Mouse (Mus musculus): Measurements from ENCODE around the gene Tmem222. TPM values are rescaled to one million over a fixed set of nuclear protein-coding genes. Genes with fewer than 3 reads are reported as not detected.

Tmem222 gene
- polyA plus RNA-seq (2016; fragmentation: Nextera tagmentation; extraction: Ambion mirVana), result 85.8 and 91.6 TPM in 2 replicates

DNA sequence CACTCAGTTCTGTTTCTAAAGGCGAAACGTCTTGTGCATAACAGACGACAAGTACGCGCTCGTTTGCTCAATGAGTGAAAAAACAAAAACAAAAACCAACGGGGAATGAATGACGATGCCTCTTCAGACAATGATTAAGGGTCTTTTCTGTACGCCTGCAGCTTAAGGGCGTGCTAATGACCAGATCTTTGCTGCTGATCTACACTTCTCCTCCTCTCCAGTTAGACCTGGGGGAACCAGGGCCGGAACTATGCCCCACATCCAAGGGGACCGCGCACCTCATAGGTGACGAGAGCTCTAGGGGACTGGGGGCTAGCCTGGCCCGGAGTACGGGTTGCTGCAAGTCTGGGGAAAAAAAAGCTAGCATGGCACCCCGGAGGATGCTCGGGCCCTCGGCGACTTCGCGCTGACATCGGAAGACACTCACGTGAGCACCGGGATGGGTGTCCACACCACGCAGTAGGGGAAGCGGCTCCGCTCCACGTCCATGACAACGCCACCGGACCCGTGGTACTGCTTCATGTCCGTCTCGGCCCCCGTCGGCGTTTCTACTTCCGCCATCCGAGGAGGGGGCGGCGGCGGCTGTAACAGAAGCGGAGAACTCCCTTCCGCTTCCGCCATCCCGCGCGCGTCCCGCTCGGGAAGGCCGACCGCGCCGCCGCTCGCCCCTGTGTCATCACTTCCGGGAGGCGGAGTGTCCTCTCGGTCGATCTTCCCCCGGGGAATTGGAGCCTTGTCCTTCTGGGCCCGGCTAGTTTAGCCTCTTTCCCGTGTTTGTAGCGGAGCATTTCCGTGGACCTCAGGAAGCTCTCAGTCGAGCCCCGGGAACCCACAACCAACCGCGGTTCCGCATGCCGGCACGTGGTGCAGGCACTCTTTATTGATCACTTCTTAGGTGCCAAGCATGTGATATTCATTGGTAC, at the start of gene Tmem222:
TSS of gene Tmem222 (minus strand) at position 689 of the 923 bp plus-strand sequence.
- Histone ChIP-seq H3K9me3 (no peaks in the 10 kb centered on the region), H3K4me1 (peaks cover 42% of the 10 kb centered on the region), H3K36me3 (replicated peaks) (peaks cover 29% of the 10 kb centered on the region), H3K27me3 (ENCODE audit: poor library complexity, severe bottlenecking) (no peaks in the 10 kb centered on the region), H3K27ac (peak within 1 kb of the TSS; percentile 91), H3K4me3 (peak within 1 kb of the TSS; percentile 85)
- WGBS, result under 1% methylated on average over 73 of the region's 73 CpGs
- DNase-seq (ENCODE audit: extremely low spot score, low spot score), result peak; percentile 95

GRCm38 (mm10) chr4:133319667-133320066, 42.1 kb upstream of the Tmem222 start:
- no peaks in the 10 kb centered on the region for H3K9me3 ChIP-seq
- no peak overlapping the region for H3K4me3 ChIP-seq
- no peak for DNase-seq (ENCODE audit: extremely low spot score, low spot score)
- peaks cover 19% of the 10 kb centered on the region for H3K36me3 ChIP-seq (replicated peaks)
- no peaks in the 10 kb centered on the region for H3K4me1 ChIP-seq
- WGBS, result 92% methylated on average over 3 of the region's 3 CpGs
- H3K27ac ChIP-seq, result no peak overlapping the region
- H3K27me3 ChIP-seq (ENCODE audit: poor library complexity, severe bottlenecking), result no peaks in the 10 kb centered on the region

DNA sequence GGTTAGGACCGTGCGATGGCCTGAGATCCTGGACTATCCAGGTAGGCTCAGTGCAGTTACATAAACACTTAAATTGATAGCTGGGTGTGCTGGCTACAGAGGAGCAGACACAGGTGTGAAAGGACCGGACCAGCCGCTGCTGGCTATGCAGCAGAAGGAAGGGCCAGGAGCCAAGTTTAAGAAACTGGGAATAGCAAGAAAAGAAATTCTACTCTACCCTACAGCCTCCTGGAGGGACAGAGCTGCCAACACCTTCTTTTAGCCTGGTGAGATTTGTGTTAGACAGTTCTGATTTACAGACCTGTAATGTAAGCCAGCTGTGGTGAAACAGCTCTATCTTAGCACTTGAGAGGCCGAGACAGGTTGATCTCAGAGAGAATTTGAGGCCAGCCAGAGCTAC, 38.4 kb upstream of the Tmem222 start:
- no peak for DNase-seq (ENCODE audit: extremely low spot score, low spot score)
- no peak overlapping the region for H3K27ac ChIP-seq
- WGBS, result 92% methylated on average over 5 of the region's 5 CpGs
- H3K36me3 ChIP-seq (replicated peaks), result peaks cover 10% of the 10 kb centered on the region
- no peaks in the 10 kb centered on the region for H3K9me3 ChIP-seq
- H3K4me1 ChIP-seq, result no peaks in the 10 kb centered on the region
- no peaks in the 10 kb centered on the region for H3K27me3 ChIP-seq (ENCODE audit: poor library complexity, severe bottlenecking)
- H3K4me3 ChIP-seq, result no peak overlapping the region

GRCm38 (mm10) chr4:133314896-133315295, 37.3 kb upstream of the Tmem222 start:
- no peak for DNase-seq (ENCODE audit: extremely low spot score, low spot score)

DNA sequence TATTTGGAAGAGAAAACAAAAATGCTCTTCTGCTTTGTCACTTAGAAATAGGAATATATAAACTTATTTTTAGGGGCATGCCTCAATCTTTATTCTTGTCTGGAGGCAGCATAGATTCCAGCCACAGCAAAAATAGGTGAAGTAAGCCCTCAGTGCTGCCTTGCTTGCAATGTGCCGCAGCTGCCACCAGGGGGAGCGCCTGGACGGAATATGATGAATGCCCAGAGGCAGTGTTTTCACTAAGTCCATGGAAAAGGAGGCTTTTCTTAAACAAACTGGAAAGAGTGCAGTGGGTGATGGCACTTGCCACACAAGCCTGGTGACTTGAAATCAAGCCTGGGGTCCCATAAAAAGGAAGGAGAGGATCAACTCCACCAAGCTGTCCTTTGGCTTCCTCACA, 32.4 kb upstream of the Tmem222 start:
- Histone ChIP-seq H3K9me3 (no peaks in the 10 kb centered on the region), H3K4me1 (no peaks in the 10 kb centered on the region), H3K27me3 (ENCODE audit: poor library complexity, severe bottlenecking) (no peaks in the 10 kb centered on the region), H3K4me3 (no peak overlapping the region), H3K27ac (no peak overlapping the region), H3K36me3 (replicated peaks) (peaks cover 23% of the 10 kb centered on the region)
- WGBS, result under 1% methylated on average over 3 of the region's 3 CpGs
- peak; percentile 84 for DNase-seq (ENCODE audit: extremely low spot score, low spot score)

More at GRCm38 (mm10) chr4:133314896-133315295, 37.3 kb upstream of the Tmem222 start:
- WGBS, result 89% methylated on average over 8 of the region's 8 CpGs
- H3K4me3 ChIP-seq, result no peak overlapping the region
- H3K4me1 ChIP-seq, result no peaks in the 10 kb centered on the region
- peaks cover 10% of the 10 kb centered on the region for H3K36me3 ChIP-seq (replicated peaks)
- H3K27me3 ChIP-seq (ENCODE audit: poor library complexity, severe bottlenecking), result no peaks in the 10 kb centered on the region
- H3K9me3 ChIP-seq, result no peaks in the 10 kb centered on the region
- no peak overlapping the region for H3K27ac ChIP-seq

- H3K36me3 ChIP-seq (replicated peaks), result peaks cover 33% of the 10 kb centered on the region
These were observed 29.7 kb upstream of the Tmem222 start for GRCm38 (mm10) chr4:133307331-133307730.

DNA sequence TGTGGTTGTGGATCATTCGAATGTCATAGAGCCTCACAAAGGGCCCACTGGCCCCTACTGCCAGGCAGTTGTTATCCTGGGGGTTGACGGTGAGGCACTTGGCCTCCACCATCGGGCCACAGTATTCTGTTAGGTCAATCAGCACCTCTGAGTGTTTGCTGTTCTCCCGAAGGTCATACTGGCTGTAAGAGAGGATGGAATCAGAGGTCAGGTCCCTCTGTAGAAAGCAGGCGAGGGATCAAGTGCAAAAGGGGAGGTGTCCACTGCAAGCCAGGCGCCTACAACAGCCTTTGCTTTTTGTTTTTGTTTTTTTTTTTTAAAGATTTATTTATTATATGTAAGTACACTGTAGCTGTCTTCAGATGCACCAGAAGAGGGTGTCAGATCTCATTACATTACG, 28.2 kb upstream of the Tmem222 start:
- H3K27ac ChIP-seq, result no peak overlapping the region
- H3K4me3 ChIP-seq, result no peak overlapping the region
- peaks cover 45% of the 10 kb centered on the region for H3K36me3 ChIP-seq (replicated peaks)
- H3K4me1 ChIP-seq, result no peaks in the 10 kb centered on the region
- H3K27me3 ChIP-seq (ENCODE audit: poor library complexity, severe bottlenecking), result no peaks in the 10 kb centered on the region
- WGBS, result 93% methylated on average over 7 of the region's 7 CpGs
- DNase-seq (ENCODE audit: extremely low spot score, low spot score), result no peak
- no peaks in the 10 kb centered on the region for H3K9me3 ChIP-seq

More at GRCm38 (mm10) chr4:133307331-133307730, 29.7 kb upstream of the Tmem222 start:
- Histone ChIP-seq H3K4me1 (no peaks in the 10 kb centered on the region), H3K27me3 (ENCODE audit: poor library complexity, severe bottlenecking) (no peaks in the 10 kb centered on the region), H3K27ac (no peak overlapping the region), H3K4me3 (no peak overlapping the region), H3K9me3 (no peaks in the 10 kb centered on the region)
- DNase-seq (ENCODE audit: extremely low spot score, low spot score), result peak; percentile 32
- 40% methylated on average over 3 of the region's 3 CpGs for WGBS

- H3K4me3 ChIP-seq, result no peak overlapping the region
- peaks cover 4% of the 10 kb centered on the region; the same call in 1 of the 2 replicates for H3K4me1 ChIP-seq
- H3K36me3 ChIP-seq (replicated peaks), result peaks cover 55% of the 10 kb centered on the region
- WGBS, result 95% methylated on average over 7 of the region's 7 CpGs
- no peak overlapping the region for H3K27ac ChIP-seq
- H3K27me3 ChIP-seq (ENCODE audit: poor library complexity, severe bottlenecking), result no peaks in the 10 kb centered on the region; the same call in 1 of the 2 replicates
- no peak for DNase-seq (ENCODE audit: extremely low spot score, low spot score)
- H3K9me3 ChIP-seq, result no peaks in the 10 kb centered on the region
These were observed 27.2 kb upstream of the Tmem222 start for GRCm38 (mm10) chr4:133304770-133305169.

- Histone ChIP-seq H3K4me1 (peaks cover 25% of the 10 kb centered on the region), H3K27me3 (ENCODE audit: poor library complexity, severe bottlenecking) (no peaks in the 10 kb centered on the region; the same call in 1 of the 2 replicates), H3K9me3 (no peaks in the 10 kb centered on the region), H3K36me3 (replicated peaks) (peaks cover 56% of the 10 kb centered on the region), H3K27ac (no peak overlapping the region), H3K4me3 (no peak overlapping the region)
- 93% methylated on average over 5 of the region's 5 CpGs for WGBS
- DNase-seq (ENCODE audit: extremely low spot score, low spot score), result no peak
These were observed 25.1 kb upstream of the Tmem222 start for GRCm38 (mm10) chr4:133302668-133303067.

- Histone ChIP-seq H3K27ac (no peak overlapping the region), H3K36me3 (replicated peaks) (peaks cover 61% of the 10 kb centered on the region), H3K4me1 (peaks cover 30% of the 10 kb centered on the region), H3K9me3 (no peaks in the 10 kb centered on the region), H3K4me3 (no peak overlapping the region), H3K27me3 (ENCODE audit: poor library complexity, severe bottlenecking) (no peaks in the 10 kb centered on the region; the same call in 1 of the 2 replicates)
- DNase-seq (ENCODE audit: extremely low spot score, low spot score), result peak; percentile 76
- WGBS, result 27% methylated on average over 4 of the region's 4 CpGs
These were observed 24.2 kb upstream of the Tmem222 start for GRCm38 (mm10) chr4:133301802-133302201.

- DNase-seq (ENCODE audit: extremely low spot score, low spot score), result no peak
- Histone ChIP-seq H3K27me3 (ENCODE audit: poor library complexity, severe bottlenecking) (no peaks in the 10 kb centered on the region; the same call in 1 of the 2 replicates), H3K9me3 (no peaks in the 10 kb centered on the region), H3K4me3 (no peak overlapping the region), H3K27ac (no peak overlapping the region), H3K4me1 (peaks cover 30% of the 10 kb centered on the region), H3K36me3 (replicated peaks) (peaks cover 70% of the 10 kb centered on the region)
- WGBS, result 90% methylated on average over 11 of the region's 11 CpGs
These were observed 22.8 kb upstream of the Tmem222 start for GRCm38 (mm10) chr4:133300421-133300820.

GRCm38 (mm10) chr4:133299701-133300100, 22.1 kb upstream of the Tmem222 start:
- H3K9me3 ChIP-seq, result no peaks in the 10 kb centered on the region
- no peak overlapping the region for H3K4me3 ChIP-seq
- H3K4me1 ChIP-seq, result peaks cover 30% of the 10 kb centered on the region
- 79% methylated on average over 5 of the region's 5 CpGs for WGBS
- no peak overlapping the region for H3K27ac ChIP-seq
- no peak for DNase-seq (ENCODE audit: extremely low spot score, low spot score)
- H3K27me3 ChIP-seq (ENCODE audit: poor library complexity, severe bottlenecking), result peaks cover 5% of the 10 kb centered on the region
- H3K36me3 ChIP-seq (replicated peaks), result peaks cover 72% of the 10 kb centered on the region
